Mouse (Mus musculus) liver, postnatal 0 days (tissue): ENCODE data around the gene Rps5. TPM values are rescaled to one million over a fixed set of nuclear protein-coding genes. Genes with fewer than 3 reads are reported as not detected.
A peak's percentile ranks its signal among the peaks of the same experiment; 100 is the strongest.

Experiments
- ATAC-seq: fragments of 200-750 bp; cut with Nextera tagmentation; 2 replicates; pipeline ENCODE4 v1.8.0; 2017; ENCODE audit warnings: mild to moderate bottlenecking, moderate library complexity
- DNase-seq: peaks from one replicate; pipeline ENCODE4 v3.0.0-alpha.2; 2016
- H3K27ac ChIP-seq: fragments of 300-500 bp; sonication (generic); 2 replicates; pipeline ENCODE4 v1.5.1; 2014; ENCODE audit warnings: antibody characterized with exemption, moderate library complexity, mild to moderate bottlenecking, low read depth
- H3K27me3 ChIP-seq: fragments of 300-500 bp; sonication (generic); 2 replicates; pipeline ENCODE4 v1.6.1; 2014; ENCODE audit warnings: low read length, control low read depth, mixed read lengths; ENCODE audit not compliant: insufficient read depth
- H3K36me3 ChIP-seq: fragments of 300-500 bp; sonication (generic); replicated peaks from 2 replicates; pipeline ENCODE4 v1.6.1; 2014; ENCODE audit warnings: mild to moderate bottlenecking, control low read depth, low read length, moderate library complexity, mixed read lengths; ENCODE audit not compliant: insufficient read depth
- H3K4me1 ChIP-seq: fragments of 300-500 bp; sonication (generic); 2 replicates; pipeline ENCODE4 v1.6.1; 2014; ENCODE audit warnings: antibody characterized with exemption, mild to moderate bottlenecking, control low read depth; ENCODE audit not compliant: insufficient read depth
- H3K4me2 ChIP-seq: fragments of 300-500 bp; sonication (generic); 2 replicates; pipeline ENCODE4 v1.6.1; 2014; ENCODE audit warnings: low read depth, mild to moderate bottlenecking, low read length, moderate library complexity, mixed read lengths
- H3K4me3 ChIP-seq: fragments of 300-500 bp; sonication (generic); 2 replicates; pipeline ENCODE4 v1.5.1; 2014; ENCODE audit warnings: low read depth, low read length
- H3K9ac ChIP-seq: fragments of 300-500 bp; sonication (generic); replicated peaks from 2 replicates; pipeline ENCODE4 v1.6.1; 2014; ENCODE audit warnings: mild to moderate bottlenecking, moderate library complexity
- H3K9me3 ChIP-seq: fragments of 300-500 bp; sonication (generic); 2 replicates; pipeline ENCODE4 v1.6.1; 2016; ENCODE audit warnings: mild to moderate bottlenecking, control low read depth, low read length, mixed read lengths
- CTCF ChIP-seq: sonication (generic); IDR thresholded peaks from 2 replicates; pipeline ENCODE4 v1.5.1; 2016; ENCODE audit warnings: antibody characterized with exemption, low read depth
- EP300 ChIP-seq: IDR thresholded peaks from 2 replicates; pipeline ENCODE4 v1.6.1; 2016; ENCODE audit warnings: antibody characterized with exemption, low read depth, mild to moderate bottlenecking
- WGBS: fragments of 180-500 bp; shearing (Covaris S2); extraction: QIAGEN DNeasy Blood & Tissue Kit; methylation state at CpG from one replicate; pipeline ENCODE4 v1.1.7; 2014; ENCODE audit not compliant: insufficient replicate concordance; 5-methylcytosine and 5-hydroxymethylcytosine counted together
- polyA plus RNA-seq: library from polyadenylated mRNA; unstranded; fragments of >200 nt; fragmentation: Nextera tagmentation; extraction: Ambion mirVana; gene quantifications from 2 replicates; pipeline ENCODE4 v1.2.1, GENCODE M21; 2015

Gene Rps5
- polyA plus RNA-seq, 1 experiment from 2014 or later, result 564 TPM

DNA sequence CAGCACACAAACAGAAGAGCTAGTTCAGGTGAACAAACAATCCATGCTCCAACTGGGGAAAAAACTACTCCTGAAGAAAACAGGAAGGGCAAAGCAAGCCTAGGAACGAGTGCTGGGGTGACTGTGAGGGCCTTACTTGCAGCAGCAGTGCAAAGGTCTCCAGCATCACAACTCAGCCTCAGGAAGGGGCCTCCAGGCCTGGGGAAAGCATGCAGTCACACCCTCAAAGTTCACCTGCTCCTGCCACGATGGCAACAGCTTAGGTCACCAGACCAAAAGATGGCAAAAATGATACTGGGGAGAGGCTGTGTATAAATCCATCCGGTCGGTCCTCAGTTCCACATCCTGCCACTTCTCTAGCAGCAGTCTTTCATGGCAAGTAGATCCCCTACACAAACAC lies 36.9 kb downstream of the Rps5 start:
- H3K27me3 ChIP-seq, result no peaks in the 10 kb centered on the region
- WGBS, result 61% methylated on average over 4 of the region's 4 CpGs
- no peak overlapping the region for H3K27ac ChIP-seq
- no peak overlapping the region for H3K4me2 ChIP-seq
- H3K4me1 ChIP-seq, result peaks cover 7% of the 10 kb centered on the region
- no peak for DNase-seq
- TF ChIP-seq EP300, result no peak
- no peak for TF ChIP-seq CTCF
- no peaks in the 10 kb centered on the region for H3K36me3 ChIP-seq
- no peak overlapping the region for H3K9ac ChIP-seq
- ATAC-seq, result no peak
- H3K9me3 ChIP-seq, result no peaks in the 10 kb centered on the region
- no peak overlapping the region for H3K4me3 ChIP-seq

DNA sequence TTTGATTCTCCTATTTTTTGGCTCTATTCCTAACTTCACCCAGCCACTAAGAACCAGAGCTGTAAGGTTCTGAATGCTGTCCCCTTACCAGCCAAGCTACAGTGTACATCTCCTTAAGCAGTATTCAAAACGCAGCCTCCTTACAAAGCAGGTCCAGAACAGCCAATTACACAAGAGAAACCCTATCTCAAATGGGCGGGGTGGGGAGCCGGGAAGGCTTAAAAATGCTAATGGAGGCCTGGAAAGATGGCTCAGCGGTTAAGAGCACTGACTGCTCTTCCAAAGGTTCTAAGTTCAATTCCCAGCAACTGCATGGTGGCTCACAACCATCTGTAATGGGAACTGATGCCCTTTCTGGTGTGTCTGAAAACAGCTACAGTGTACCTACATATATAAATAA lies 37.6 kb downstream of the Rps5 start:
- no peak for TF ChIP-seq EP300

DNA sequence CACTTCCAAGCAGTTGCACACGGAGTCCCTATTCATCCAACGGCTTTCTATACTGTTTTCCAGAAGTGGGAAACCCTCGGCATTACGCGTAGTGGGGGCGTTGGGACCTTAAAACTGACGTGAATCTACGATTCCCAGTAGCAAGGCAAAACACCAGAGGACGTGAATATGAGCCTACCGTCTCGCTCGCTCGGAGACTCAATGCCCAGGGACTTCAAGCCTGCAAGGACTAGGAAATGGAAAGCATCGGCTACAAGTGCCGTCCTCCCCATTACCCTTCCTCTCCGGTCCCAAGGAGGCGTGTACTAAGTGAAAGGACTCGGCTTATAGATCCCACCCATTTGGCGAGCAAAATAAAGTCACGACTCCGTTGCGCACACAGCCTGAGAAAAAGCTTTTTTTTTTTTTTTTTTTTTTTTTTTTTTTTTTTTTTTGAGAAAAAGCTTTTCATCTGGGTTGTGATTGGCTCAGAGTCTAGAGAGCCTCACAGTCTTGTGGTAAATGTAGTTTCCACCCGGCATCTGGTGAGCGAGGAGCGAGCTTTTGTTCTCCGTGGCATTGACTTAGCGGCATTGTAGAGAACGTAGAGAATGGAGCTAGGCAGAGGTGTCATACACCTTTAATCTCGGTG lies 39.5 kb downstream of the Rps5 start:
- Histone ChIP-seq H3K4me2 (peak overlapping the region; percentile 87), H3K4me3 (peak overlapping the region; percentile 68), H3K27me3 (no peaks in the 10 kb centered on the region), H3K4me1 (peaks cover 18% of the 10 kb centered on the region), H3K36me3 (no peaks in the 10 kb centered on the region), H3K9ac (peak overlapping the region; percentile 80), H3K9me3 (no peaks in the 10 kb centered on the region), H3K27ac (peak overlapping the region; percentile 69)
- DNase-seq, result peak; percentile 58
- WGBS, result 2% methylated on average over 29 of the region's 29 CpGs
- no peak for TF ChIP-seq EP300
- TF ChIP-seq CTCF, result no peak
- ATAC-seq, result peak; percentile 58

More for the DNA sequence above, 37.6 kb downstream of the Rps5 start:
- Histone ChIP-seq H3K9ac (no peak overlapping the region), H3K4me2 (no peak overlapping the region), H3K4me3 (no peak overlapping the region), H3K27me3 (no peaks in the 10 kb centered on the region), H3K27ac (no peak overlapping the region), H3K36me3 (no peaks in the 10 kb centered on the region), H3K4me1 (peaks cover 7% of the 10 kb centered on the region), H3K9me3 (no peaks in the 10 kb centered on the region)
- 43% methylated on average over 4 of the region's 4 CpGs for WGBS
- no peak for ATAC-seq
- no peak for DNase-seq

DNA sequence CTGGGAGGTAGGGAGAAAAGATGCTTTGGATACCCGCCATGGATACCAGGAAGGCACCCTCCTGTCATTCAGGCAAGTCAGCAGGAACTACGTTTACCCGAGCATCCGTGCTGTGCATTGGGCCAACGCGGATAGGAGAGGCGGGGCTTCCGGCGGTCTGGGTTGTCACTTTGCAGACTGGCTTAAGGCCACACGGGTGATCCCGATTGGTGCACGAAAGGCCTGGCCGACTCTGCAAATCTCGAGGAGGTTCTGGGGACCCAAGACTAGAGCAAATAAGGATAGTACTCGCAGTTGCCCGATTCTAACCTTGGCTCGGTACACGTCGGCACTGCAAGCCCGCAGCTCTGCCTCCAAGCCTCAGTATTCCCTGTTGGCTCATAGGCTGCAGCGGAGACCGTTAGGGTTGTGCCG lies 43.6 kb downstream of the Rps5 start, which contains the start of gene Zfp324:
Gene Zfp324 (plus strand): TSS at position 161 of the 414 bp plus-strand sequence.
- no peaks in the 10 kb centered on the region for H3K27me3 ChIP-seq
- DNase-seq (peak; percentile 91), ATAC-seq (peak; percentile 94)
- H3K4me2 ChIP-seq, result peak within 1 kb of the TSS; percentile 100
- peaks cover 19% of the 10 kb centered on the region for H3K36me3 ChIP-seq
- H3K9ac ChIP-seq, result peak within 1 kb of the TSS; percentile 91
- H3K27ac ChIP-seq, result peak within 1 kb of the TSS; percentile 84
- under 1% methylated on average over 23 of the region's 23 CpGs for WGBS
- H3K9me3 ChIP-seq, result no peaks in the 10 kb centered on the region
- peaks cover 24% of the 10 kb centered on the region for H3K4me1 ChIP-seq
- no peak for TF ChIP-seq CTCF
- TF ChIP-seq EP300, result no peak
- H3K4me3 ChIP-seq, result peak within 1 kb of the TSS; percentile 94

DNA sequence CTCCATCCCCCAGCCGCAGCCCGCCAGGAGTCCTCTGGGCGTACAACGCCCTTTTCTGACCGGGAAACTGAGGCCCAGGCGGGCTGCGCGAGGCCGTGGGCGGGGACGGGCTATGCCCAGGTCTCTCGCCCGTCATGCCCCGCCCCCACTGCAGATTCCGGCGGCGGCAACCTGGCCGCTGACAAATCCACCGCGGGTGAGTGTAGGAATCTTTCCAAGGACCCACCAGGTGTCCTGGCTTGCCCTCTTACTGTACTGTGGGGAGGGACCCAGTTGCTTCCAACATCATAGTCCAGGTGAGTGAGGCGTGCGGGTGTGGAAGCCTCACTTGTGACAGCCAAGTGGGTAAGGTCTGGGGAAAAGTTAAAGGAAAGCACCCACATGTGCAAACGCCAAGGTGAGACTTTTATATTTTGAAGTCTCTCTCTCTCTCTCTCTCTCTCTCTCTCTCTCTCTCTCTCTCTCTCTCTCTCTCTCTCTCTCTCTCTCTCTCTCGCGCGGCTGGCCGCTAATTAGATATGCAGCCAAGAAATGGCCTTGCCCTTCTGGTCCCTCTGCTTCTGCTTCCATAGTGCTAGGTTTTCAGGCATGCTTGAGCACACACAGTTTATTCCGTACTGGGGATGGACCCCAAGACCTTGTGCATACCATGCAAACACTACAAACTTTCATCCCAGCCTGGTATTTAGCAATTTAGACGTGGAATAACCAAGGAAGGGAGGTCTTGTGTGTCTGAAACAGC lies 44.2 kb downstream of the Rps5 start:
- H3K4me1 ChIP-seq, result peaks cover 23% of the 10 kb centered on the region
- H3K27ac ChIP-seq, result peak overlapping the region; percentile 84
- peak overlapping the region; percentile 91 for H3K9ac ChIP-seq
- no peaks in the 10 kb centered on the region for H3K27me3 ChIP-seq
- no peaks in the 10 kb centered on the region for H3K9me3 ChIP-seq
- TF ChIP-seq EP300 (no peak), CTCF (no peak)
- ATAC-seq (peak; percentile 79), DNase-seq (peak; percentile 81)
- H3K4me2 ChIP-seq, result peak overlapping the region; percentile 100
- peaks cover 25% of the 10 kb centered on the region for H3K36me3 ChIP-seq
- peak overlapping the region; percentile 94 for H3K4me3 ChIP-seq
- WGBS, result under 1% methylated on average over 29 of the region's 29 CpGs

DNA sequence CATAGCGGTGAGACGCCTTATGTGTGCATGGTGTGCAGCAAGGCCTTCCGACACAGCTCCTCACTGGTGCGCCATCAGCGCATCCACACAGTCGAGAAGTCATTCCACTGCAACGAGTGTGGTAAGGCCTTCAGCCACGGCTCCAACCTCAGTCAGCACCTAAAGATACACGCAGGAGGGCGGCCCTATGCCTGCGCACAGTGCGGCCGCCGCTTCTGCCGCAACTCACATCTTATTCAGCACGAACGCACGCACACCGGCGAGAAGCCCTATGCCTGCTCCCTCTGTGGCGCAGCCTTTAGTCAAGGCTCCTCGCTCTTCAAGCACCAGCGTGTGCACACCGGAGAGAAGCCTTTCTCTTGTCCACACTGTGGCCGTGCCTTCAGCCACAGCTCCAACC lies 48.8 kb downstream of the Rps5 start:
- H3K9me3 ChIP-seq, result no peaks in the 10 kb centered on the region
- H3K4me3 ChIP-seq, result no peak overlapping the region
- H3K9ac ChIP-seq, result no peak overlapping the region
- H3K36me3 ChIP-seq, result peaks cover 28% of the 10 kb centered on the region
- H3K4me2 ChIP-seq, result no peak overlapping the region
- H3K27me3 ChIP-seq, result no peaks in the 10 kb centered on the region
- H3K27ac ChIP-seq, result no peak overlapping the region
- peaks cover 10% of the 10 kb centered on the region for H3K4me1 ChIP-seq
- TF ChIP-seq EP300 (no peak), CTCF (no peak)
- WGBS, result 94% methylated on average over 25 of the region's 25 CpGs
- ATAC-seq (no peak), DNase-seq (no peak)

Other genes with a start within 250 kb of the Rps5 start
- gene Vmn2r55, start 237.3 kb upstream of the Rps5 start, polyA plus RNA-seq, result not detected in 2 replicates
- not detected in 2 replicates for gene Vmn2r56, start 187.3 kb upstream of the Rps5 start, polyA plus RNA-seq
- 0.04 and 0.13 TPM in 2 replicates for gene Zscan18, start 118.7 kb upstream of the Rps5 start, polyA plus RNA-seq
- gene Zfp329, start 103.4 kb upstream of the Rps5 start, polyA plus RNA-seq, result 1.2 and 2.1 TPM in 2 replicates
- gene Zfp110, start 87.5 kb upstream of the Rps5 start, polyA plus RNA-seq, result 8.1 and 8.5 TPM in 2 replicates
- 0.61 and 0.65 TPM in 2 replicates for gene Zfp128, start 41.1 kb upstream of the Rps5 start, polyA plus RNA-seq
- 2.3 and 2.5 TPM in 2 replicates for gene Zscan22, start 24.5 kb upstream of the Rps5 start, polyA plus RNA-seq
- 0.05 TPM in 2 replicates for gene Rnf225, start 5.1 kb downstream of the Rps5 start, polyA plus RNA-seq
- 1.5 and 1.9 TPM in 2 replicates for gene Zfp324, start 43.5 kb downstream of the Rps5 start, polyA plus RNA-seq
- gene Zfp446, start 55.6 kb downstream of the Rps5 start, polyA plus RNA-seq, result 1.6 and 1.8 TPM in 2 replicates
- gene Slc27a5, start 75.9 kb downstream of the Rps5 start, polyA plus RNA-seq, result 103 and 122 TPM in 2 replicates
- gene Trim28, start 76.8 kb downstream of the Rps5 start, polyA plus RNA-seq, result 56.0 and 59.1 TPM in 2 replicates
- gene Zbtb45, start 87.7 kb downstream of the Rps5 start, polyA plus RNA-seq, result 5.6 and 7.2 TPM in 2 replicates
- 132 TPM in 2 replicates for gene Chmp2a, start 112.5 kb downstream of the Rps5 start, polyA plus RNA-seq
- gene Ube2m, start 116.0 kb downstream of the Rps5 start, polyA plus RNA-seq, result 53.8 and 59.8 TPM in 2 replicates
- 0.26 and 0.29 TPM in 2 replicates for gene Mzf1, start 132.5 kb downstream of the Rps5 start, polyA plus RNA-seq
- gene Vmn1r85, start 172.9 kb downstream of the Rps5 start, polyA plus RNA-seq, result not detected in 2 replicates
- not detected in 2 replicates for gene Vmn1r86, start 197.6 kb downstream of the Rps5 start, polyA plus RNA-seq
- not detected in 2 replicates for gene Vmn1r87, start 217.9 kb downstream of the Rps5 start, polyA plus RNA-seq
- 0.01 TPM in 1 of 2 replicates, not detected in the other for gene Vmn1r88, start 237.3 kb downstream of the Rps5 start, polyA plus RNA-seq